Mouse (Mus musculus) CH12.LX (cell line): ENCODE data around the gene Dcxr. TPM values are rescaled to one million over a fixed set of nuclear protein-coding genes. Genes with fewer than 3 reads are reported as not detected.

Source experiments
- DNase-seq: peaks from one replicate; pipeline ENCODE4 v3.0.0-alpha.2; 2013; ENCODE audit errors: extremely low read depth
- H3K27ac ChIP-seq: 2 replicates; pipeline ENCODE4 v1.5.1; 2012; ENCODE audit warnings: low read depth, mild to moderate bottlenecking, control low read depth, moderate library complexity; ENCODE audit not compliant: insufficient read depth
- H3K27me3 ChIP-seq: replicated peaks from 2 replicates; pipeline ENCODE3; 2012; ENCODE audit warnings: inconsistent platforms
- H3K36me3 ChIP-seq, 2 experiments: replicated peaks in 1 of 2; 2 replicates each; pipeline versions ENCODE3 to v1.6.1; 2012; ENCODE audit warnings: inconsistent platforms in 1 of 2, low read length in 1 of 2, mild to moderate bottlenecking in 1 of 2, mixed read lengths in 1 of 2, moderate library complexity in 1 of 2; ENCODE audit not compliant: control insufficient read depth in 1 of 2, insufficient read depth in 1 of 2
- H3K4me1 ChIP-seq, 2 experiments: 2 replicates each; pipeline ENCODE4 v1.6.1; 2012; ENCODE audit warnings: inconsistent platforms in 1 of 2, moderate library complexity in 1 of 2; ENCODE audit not compliant: insufficient read depth in 2 of 2, control insufficient read depth in 1 of 2
- H3K4me2 ChIP-seq: 2 replicates; pipeline ENCODE4 v1.6.1; 2012; ENCODE audit warnings: low read depth, mild to moderate bottlenecking, control low read depth; ENCODE audit not compliant: poor library complexity, insufficient read depth, severe bottlenecking
- H3K4me3 ChIP-seq, 3 experiments: fragments of 150-350 bp in 1 of 3; sonication (generic) in 1 of 3; replicated peaks in 1 of 3; 2 replicates each; pipeline versions ENCODE3 to v1.5.1; 2011 to 2012; ENCODE audit warnings: low read depth in 2 of 3, low read length in 2 of 3, mild to moderate bottlenecking in 2 of 3, moderate library complexity in 2 of 3, control low read depth in 1 of 3, improper control_type of control experiment in 1 of 3, inconsistent platforms in 1 of 3, mixed read lengths in 1 of 3; ENCODE audit not compliant: poor library complexity in 1 of 3
- H3K79me2 ChIP-seq: replicated peaks from 2 replicates; pipeline ENCODE4 v1.6.1; 2012; ENCODE audit warnings: mild to moderate bottlenecking, moderate library complexity; ENCODE audit not compliant: control insufficient read depth, poor library complexity, insufficient read depth, severe bottlenecking; ENCODE audit errors: extremely low read depth
- H3K9ac ChIP-seq: 2 replicates; pipeline ENCODE4 v1.6.1; 2012; ENCODE audit warnings: low read depth, mild to moderate bottlenecking, control low read depth, moderate library complexity; ENCODE audit not compliant: insufficient read depth
- H3K9me3 ChIP-seq: replicated peaks from 2 replicates; pipeline ENCODE3; 2012; ENCODE audit warnings: low read length, inconsistent platforms, mixed read lengths
- BHLHE40 ChIP-seq: IDR thresholded peaks from 2 replicates; pipeline ENCODE4 v1.6.1; 2011; ENCODE audit warnings: mild to moderate bottlenecking, low read depth, low read length, improper control_type of control experiment
- CHD1 ChIP-seq: IDR thresholded peaks from 2 replicates; pipeline ENCODE4 v1.6.1; 2012; ENCODE audit warnings: low read depth, low read length, improper control_type of control experiment, inconsistent platforms
- CHD2 ChIP-seq: IDR thresholded peaks from 2 replicates; pipeline ENCODE4 v1.6.1; 2011; ENCODE audit warnings: low read length, improper control_type of control experiment
- CTCF ChIP-seq, 2 experiments: IDR thresholded peaks in 1 of 2; conservative IDR thresholded peaks in 1 of 2; 2 replicates each; pipeline ENCODE4 v1.5.1; 2011 to 2012; ENCODE audit warnings: low read depth in 2 of 2, low read length in 2 of 2, improper control_type of control experiment in 1 of 2, inconsistent platforms in 1 of 2, mild to moderate bottlenecking in 1 of 2, moderate library complexity in 1 of 2
- E2F4 ChIP-seq: IDR thresholded peaks from 2 replicates; pipeline ENCODE4 v1.6.1; 2011; ENCODE audit warnings: low read depth, low read length, improper control_type of control experiment; ENCODE audit not compliant: insufficient replicate concordance
- ELF1 ChIP-seq: IDR thresholded peaks from 2 replicates; pipeline ENCODE4 v1.6.1; 2014; ENCODE audit warnings: low read depth, mild to moderate bottlenecking, inconsistent platforms, low read length, improper control_type of control experiment
- EP300 ChIP-seq: IDR thresholded peaks from 2 replicates; pipeline ENCODE4 v1.6.1; 2011; ENCODE audit warnings: low read length, improper control_type of control experiment
- GABPA ChIP-seq: IDR thresholded peaks from 2 replicates; pipeline ENCODE4 v1.6.1; 2012; ENCODE audit warnings: low read depth, low read length, improper control_type of control experiment, inconsistent platforms; ENCODE audit not compliant: insufficient replicate concordance
- JUN ChIP-seq: IDR thresholded peaks from 2 replicates; pipeline ENCODE4 v1.6.1; 2011; ENCODE audit warnings: low read depth, mild to moderate bottlenecking, low read length, improper control_type of control experiment, moderate library complexity; ENCODE audit not compliant: insufficient read depth
- JUND ChIP-seq: conservative IDR thresholded peaks from 2 replicates; pipeline ENCODE4 v1.6.1; 2011; ENCODE audit warnings: low read depth, low read length, improper control_type of control experiment
- MAFK ChIP-seq: IDR thresholded peaks from 2 replicates; pipeline ENCODE4 v1.6.1; 2011; ENCODE audit warnings: low read length, improper control_type of control experiment; ENCODE audit not compliant: insufficient replicate concordance
- MAX ChIP-seq: IDR thresholded peaks from 2 replicates; pipeline ENCODE4 v1.6.1; 2011; ENCODE audit warnings: low read length, improper control_type of control experiment
- MAZ ChIP-seq: IDR thresholded peaks from 2 replicates; pipeline ENCODE4 v1.6.1; 2012; ENCODE audit warnings: low read depth, mild to moderate bottlenecking, inconsistent platforms, low read length, improper control_type of control experiment, moderate library complexity
- MXI1 ChIP-seq: IDR thresholded peaks from 2 replicates; pipeline ENCODE4 v1.6.1; 2011; ENCODE audit warnings: mild to moderate bottlenecking, low read depth, low read length, improper control_type of control experiment
- NELFE ChIP-seq: IDR thresholded peaks from 2 replicates; pipeline ENCODE4 v1.6.1; 2011; ENCODE audit warnings: low read depth, low read length, improper control_type of control experiment
- NRF1 ChIP-seq: IDR thresholded peaks from 2 replicates; pipeline ENCODE4 v1.6.1; 2014; ENCODE audit warnings: low read depth, mild to moderate bottlenecking, inconsistent platforms, low read length, improper control_type of control experiment, moderate library complexity
- PAX5 ChIP-seq: IDR thresholded peaks from 2 replicates; pipeline ENCODE4 v1.6.1; 2012; ENCODE audit warnings: low read length, inconsistent platforms, mixed read lengths
- POLR2AphosphoS2 ChIP-seq: IDR thresholded peaks from 2 replicates; pipeline ENCODE4 v1.6.1; 2011; ENCODE audit warnings: low read depth, low read length, improper control_type of control experiment
- RAD21 ChIP-seq: IDR thresholded peaks from 2 replicates; pipeline ENCODE4 v1.6.1; 2011; ENCODE audit warnings: low read depth, mild to moderate bottlenecking, low read length, improper control_type of control experiment, moderate library complexity
- RCOR1 ChIP-seq: conservative IDR thresholded peaks from 2 replicates; pipeline ENCODE4 v1.6.1; 2012; ENCODE audit warnings: low read depth, mild to moderate bottlenecking, inconsistent platforms, low read length, improper control_type of control experiment
- SIN3A ChIP-seq: IDR thresholded peaks from 2 replicates; pipeline ENCODE4 v1.6.1; 2012; ENCODE audit warnings: low read length, improper control_type of control experiment, inconsistent platforms
- SMC3 ChIP-seq: IDR thresholded peaks from 2 replicates; pipeline ENCODE4 v1.6.1; 2011; ENCODE audit warnings: low read depth, low read length, improper control_type of control experiment
- TBP ChIP-seq: conservative IDR thresholded peaks from 2 replicates; pipeline ENCODE4 v1.6.1; 2011; ENCODE audit warnings: low read depth, low read length, improper control_type of control experiment
- TCF12 ChIP-seq: IDR thresholded peaks from 2 replicates; pipeline ENCODE4 v1.6.1; 2014; ENCODE audit warnings: low read depth, mild to moderate bottlenecking, inconsistent platforms, low read length, improper control_type of control experiment
- USF1 ChIP-seq: IDR thresholded peaks from 2 replicates; pipeline ENCODE4 v1.6.1; 2014; ENCODE audit warnings: low read depth, mild to moderate bottlenecking, inconsistent platforms, low read length, improper control_type of control experiment
- USF2 ChIP-seq: conservative IDR thresholded peaks from 2 replicates; pipeline ENCODE4 v1.6.1; 2011; ENCODE audit warnings: low read depth, low read length, improper control_type of control experiment
- ZC3H11A ChIP-seq: IDR thresholded peaks from 2 replicates; pipeline ENCODE4 v1.6.1; 2012; ENCODE audit warnings: low read depth, mild to moderate bottlenecking, inconsistent platforms, low read length, improper control_type of control experiment
- ZKSCAN1 ChIP-seq: IDR thresholded peaks from 2 replicates; pipeline ENCODE4 v1.6.1; 2012; ENCODE audit warnings: low read depth, inconsistent platforms, low read length, improper control_type of control experiment, borderline replicate concordance
- ZMIZ1 ChIP-seq: IDR thresholded peaks from 2 replicates; pipeline ENCODE4 v1.6.1; 2012; ENCODE audit warnings: low read depth, mild to moderate bottlenecking, inconsistent platforms, low read length, improper control_type of control experiment
- ZNF384 ChIP-seq: IDR thresholded peaks from 2 replicates; pipeline ENCODE4 v1.6.1; 2012; ENCODE audit warnings: low read depth, low read length, improper control_type of control experiment, inconsistent platforms
- dilution Hi-C: fragments of 300-500 bp; cut with MboI; formaldehyde crosslinking; loops from 2 replicates; pipeline ENCODE4 v1.14.3; 2020; ENCODE audit warnings: low sequenced_read_pairs; ENCODE audit not compliant: extremely low pct_unique_long_range_greater_than_20kb, extremely low pct_ligation_motif_present
- in situ Hi-C: fragments of 300-500 bp; cut with MboI; formaldehyde crosslinking; loops from 3 replicates; pipeline ENCODE4 v1.14.3; 2019; ENCODE audit warnings: low sequenced_read_pairs, low pct_ligation_motif_present, low pct_unique_long_range_greater_than_20kb, mixed read lengths
- polyA plus RNA-seq: library from polyadenylated mRNA; unstranded; fragments of >175 nt; gene quantifications from 2 replicates; pipeline ENCODE4 v1.2.1, GENCODE M21; 2012; ENCODE audit warnings: low read depth; ENCODE audit not compliant: insufficient read length
- total RNA-seq, 2 experiments: library from RNA; depleted of rRNA; stranded (reverse); fragments of 300-350 nt in 1 of 2; fragments of >200 nt in 1 of 2; gene quantifications; 2 replicates each; pipeline ENCODE4 v1.2.3; 2012 to 2014

Dcxr gene
- total and polyA plus RNA-seq, 3 experiments = 23.3 to 74.7 (median 24.1) TPM

DNA sequence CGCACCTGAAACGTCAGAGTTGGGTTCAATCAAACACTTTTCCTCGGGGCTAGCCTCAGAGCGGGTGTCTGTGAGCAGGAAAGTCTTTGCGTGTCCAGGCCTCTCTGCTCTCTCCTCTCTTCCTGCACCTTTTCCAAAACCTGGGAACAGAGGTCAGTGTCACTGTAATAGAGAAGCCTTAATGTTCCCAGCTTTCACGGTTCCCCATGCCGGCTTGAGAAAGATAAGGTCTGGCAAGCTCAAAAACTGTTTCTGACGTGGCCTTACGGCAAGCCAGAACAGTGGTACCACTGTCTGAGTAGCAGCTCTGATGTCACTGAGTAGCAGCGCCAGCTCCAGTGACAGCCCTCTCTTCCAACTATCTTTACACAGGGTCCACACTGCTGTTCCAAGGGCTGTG, 12.5 kb downstream of the Dcxr start:
- Histone ChIP-seq H3K79me2 (no peaks in the 10 kb centered on the region), H3K9me3 (no peaks in the 10 kb centered on the region), H3K4me3 (peak overlapping the region; percentile 70 to 95 (median 80)), H3K4me2 (peak overlapping the region; percentile 41), H3K4me1 (peaks cover 12 to 29% of the 10 kb centered on the region in 2 experiments), H3K27me3 (no peaks in the 10 kb centered on the region), H3K36me3 (peaks cover 55 to 80% of the 10 kb centered on the region in 2 experiments), H3K27ac (no peak overlapping the region), H3K9ac (peak overlapping the region; percentile 59)
- TF ChIP-seq BHLHE40 = no peak
- TF ChIP-seq SMC3 = no peak
- no peak for TF ChIP-seq PAX5
- TF ChIP-seq NRF1 = no peak
- TF ChIP-seq GABPA = no peak
- no peak for TF ChIP-seq ZC3H11A
- no peak for TF ChIP-seq EP300
- TF ChIP-seq ZNF384 = no peak
- TF ChIP-seq POLR2AphosphoS2 = no peak
- TF ChIP-seq ZMIZ1 = no peak; the same call in 1 of the 2 replicates
- no peak for DNase-seq
- in situ Hi-C loops = no loop called here
- dilution Hi-C loops = no loop called here

DNA sequence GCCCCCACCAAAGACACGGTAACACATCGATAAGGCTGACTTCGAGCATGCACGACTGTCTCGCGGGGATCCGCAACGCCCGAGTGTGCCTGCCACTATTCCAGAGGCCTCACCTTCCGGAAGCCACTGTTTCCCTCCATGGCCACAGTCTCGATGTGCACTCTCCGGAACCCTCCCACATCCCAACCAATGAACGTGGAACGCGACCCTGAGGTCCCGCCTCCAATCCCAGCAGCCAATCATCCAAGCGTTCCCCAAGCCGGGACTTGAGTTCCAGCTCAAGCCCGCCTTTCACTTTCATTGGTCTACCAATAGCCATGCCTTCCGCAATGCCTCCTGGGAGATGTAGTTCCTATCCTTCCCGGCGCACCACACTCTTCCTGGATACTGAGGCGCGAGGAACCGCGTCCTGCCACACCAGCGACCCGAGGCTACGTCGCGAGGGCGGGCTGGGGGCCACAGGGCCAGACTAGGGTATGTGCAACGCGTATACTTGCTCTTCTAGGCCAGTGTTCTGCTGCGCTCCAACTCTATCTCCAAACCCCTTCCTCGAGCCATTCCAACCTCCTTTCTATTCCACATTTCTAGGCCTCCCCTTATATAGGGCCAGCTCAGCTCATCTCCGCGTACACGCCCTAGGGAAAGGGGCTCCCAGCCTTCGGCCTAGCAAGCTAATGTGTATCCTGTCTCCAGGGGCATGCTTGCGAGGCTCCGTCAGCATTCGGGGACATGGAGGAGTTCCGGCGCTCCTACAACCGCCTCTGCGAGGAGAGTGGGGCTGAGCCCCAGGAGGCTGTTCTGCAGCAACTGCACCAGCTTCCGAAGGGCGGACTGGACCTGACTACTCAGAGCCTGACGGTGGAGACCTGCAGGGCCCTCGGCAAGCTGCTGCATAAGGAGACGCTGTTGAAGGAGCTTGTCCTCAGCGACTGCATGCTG, 13.2 kb downstream of the Dcxr start, which contains the start of the genes Cenpx and Lrrc45:
TSS of gene Cenpx (minus strand) at position 159 of the 939 bp plus-strand sequence.
TSS of gene Lrrc45 (plus strand) at position 346 of the 939 bp plus-strand sequence.
- Histone ChIP-seq H3K27ac (peak within 1 kb of the TSS; percentile 14; the same call in 1 of the 2 replicates), H3K36me3 (peaks cover 52 to 80% of the 10 kb centered on the region in 2 experiments)
- TF ChIP-seq ZKSCAN1 = no peak
- peak; percentile 97 for TF ChIP-seq SIN3A
- TF ChIP-seq GABPA = peak; percentile 88; the same call in 1 of the 2 replicates
- no peak for TF ChIP-seq USF2
- TF ChIP-seq ZNF384 = no peak
- TF ChIP-seq ELF1 = peak; percentile 100
- TF ChIP-seq CHD1 = no peak
- TF ChIP-seq CHD2 = peak; percentile 96
- TF ChIP-seq POLR2AphosphoS2 = no peak; the same call in 1 of the 2 replicates
- peak; percentile 92 for TF ChIP-seq MAX
- TF ChIP-seq JUND = no peak
- 0 out of 2 replicates have a peak, but pooled peaks have one; percentile 3 for TF ChIP-seq JUN
- TF ChIP-seq E2F4 = peak; percentile 98
- TF ChIP-seq TCF12 = peak; percentile 80
- TF ChIP-seq RAD21 = no peak
- TF ChIP-seq MXI1 = peak; percentile 62; the same call in 1 of the 2 replicates
- TF ChIP-seq NELFE = peak; percentile 89
- TF ChIP-seq TBP = peak; percentile 77; the same call in 1 of the 2 replicates
- TF ChIP-seq USF1 = peak; percentile 43; the same call in 1 of the 2 replicates
- 0 out of 2 replicates have a peak, but pooled peaks have one; percentile 46 for TF ChIP-seq MAZ
- TF ChIP-seq MAFK = no peak
- TF ChIP-seq BHLHE40 = no peak
- TF ChIP-seq CTCF (conservative IDR thresholded peaks at IDR 0.05 in 1 of 2, IDR thresholded peaks at IDR 0.05 in 1 of 2; ENCODE audit: low read depth in 2 of 2, low read length in 2 of 2) = no peak
- TF ChIP-seq RCOR1 = no peak

More for the DNA sequence above, 13.2 kb downstream of the Dcxr start, which contains the start of the genes Cenpx and Lrrc45:
- no peaks in the 10 kb centered on the region for H3K79me2 ChIP-seq
- H3K4me3 ChIP-seq = peak within 1 kb of the TSS; percentile 70 to 95 (median 82)
- H3K4me2 ChIP-seq = peak within 1 kb of the TSS; percentile 88
- H3K9ac ChIP-seq = peak within 1 kb of the TSS; percentile 71
- H3K27me3 ChIP-seq = no peaks in the 10 kb centered on the region
- peaks cover 12 to 29% of the 10 kb centered on the region in 2 experiments for H3K4me1 ChIP-seq
- peak; percentile 100 for DNase-seq
- in situ Hi-C loops (no loop called here), dilution Hi-C loops (no loop called here)
- H3K9me3 ChIP-seq = no peaks in the 10 kb centered on the region
